Mouse (Mus musculus): ENCODE data around the gene Sgf29.
A peak's percentile ranks its signal among the peaks of the same experiment; 100 is the strongest.

Gene Sgf29

DNA sequence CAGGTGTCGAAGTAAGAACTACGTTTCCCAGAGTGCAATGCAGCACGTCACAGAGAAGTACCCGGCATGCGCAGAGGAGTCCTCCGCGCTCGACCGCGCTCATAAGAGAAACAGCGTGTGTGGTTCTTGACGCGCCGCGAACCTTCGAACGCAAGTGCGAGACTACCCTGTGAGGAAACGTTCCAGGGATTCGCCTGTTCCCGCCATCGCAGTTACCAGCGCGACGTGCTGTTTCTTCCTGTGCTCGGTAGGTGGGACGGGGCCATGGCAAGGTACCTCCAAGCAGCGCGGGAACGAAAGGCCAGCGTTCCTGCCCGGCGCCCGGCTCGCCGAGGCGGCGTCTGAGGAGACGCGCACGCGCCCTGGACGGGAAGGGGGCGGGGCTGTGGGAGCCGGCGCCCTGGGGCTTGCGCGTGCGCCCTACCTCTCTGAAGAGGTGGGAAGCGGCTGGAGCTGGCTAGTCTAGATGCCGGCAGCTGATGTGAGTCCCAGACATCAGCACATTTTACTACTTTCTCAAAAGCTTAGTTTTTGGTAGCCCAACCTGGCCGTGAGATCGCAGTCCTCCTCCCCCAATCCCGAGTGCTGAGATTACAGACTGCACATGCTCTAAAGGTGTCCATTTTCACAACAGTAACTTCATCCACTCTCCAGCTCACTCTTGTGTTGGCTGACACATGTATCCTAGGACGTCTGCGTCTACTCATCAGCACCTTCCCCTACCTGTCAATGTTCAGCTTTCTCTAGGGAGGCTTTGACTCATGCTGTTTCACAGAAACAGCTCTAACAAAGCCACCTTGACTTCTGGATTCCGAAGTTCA is at the start of gene Sgf29:
TSS of gene Sgf29 (plus strand) at position 79 of the 821 bp plus-strand sequence.
- DNase-seq (ENCODE audit: low read depth, low spot score), result peak; percentile 79

GRCm38 (mm10) chr7:126601896-126602295 is 47.2 kb upstream of the Sgf29 start:
- no peak for DNase-seq (ENCODE audit: low read depth, low spot score)

DNA sequence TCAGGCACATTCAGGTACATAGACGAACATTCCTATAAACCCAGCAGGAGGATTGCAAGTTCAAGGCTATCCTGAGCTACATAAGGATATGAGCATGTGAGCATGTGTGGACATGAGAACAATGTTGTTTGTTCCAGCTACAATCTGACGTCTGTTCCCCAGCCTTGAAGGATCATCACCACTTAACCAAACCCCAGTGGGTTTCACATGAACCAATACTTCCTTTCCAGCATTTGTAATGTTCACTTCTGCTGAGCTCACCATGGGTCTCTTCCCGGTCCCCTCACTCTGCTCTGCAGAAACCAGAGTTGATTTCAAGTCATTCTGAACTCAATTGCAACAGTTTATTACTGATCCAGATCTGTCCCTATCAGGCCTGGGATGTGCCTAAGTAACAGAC is 46.5 kb upstream of the Sgf29 start:
- DNase-seq (ENCODE audit: low read depth, low spot score), result no peak

DNA sequence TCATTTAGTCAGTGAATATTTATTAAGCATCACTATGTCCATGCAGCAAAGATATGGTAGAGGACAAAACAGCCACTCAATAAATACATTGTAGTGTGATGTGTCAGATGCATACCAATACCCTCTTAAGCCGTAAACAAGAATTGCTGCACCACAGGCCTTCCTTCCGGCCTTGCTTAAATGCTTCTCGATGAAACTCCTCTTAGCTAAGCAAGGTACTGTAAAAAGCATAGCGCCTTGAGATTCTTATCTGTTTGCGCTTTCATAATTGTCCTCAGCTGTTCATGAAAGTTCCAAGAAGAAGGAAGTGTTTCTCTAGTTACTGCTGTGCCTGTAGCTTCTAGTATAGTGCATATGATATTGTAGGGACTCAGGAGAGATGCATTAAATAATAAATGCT is 42.5 kb upstream of the Sgf29 start:
- DNase-seq (ENCODE audit: low read depth, low spot score), result no peak

- no peak for DNase-seq (ENCODE audit: low read depth, low spot score)
These were observed 42.0 kb upstream of the Sgf29 start for GRCm38 (mm10) chr7:126607064-126607463.

- no peak for DNase-seq (ENCODE audit: low read depth, low spot score)
These were observed 41.3 kb upstream of the Sgf29 start for GRCm38 (mm10) chr7:126607796-126608195.

- DNase-seq (ENCODE audit: low read depth, low spot score), result no peak
These were observed 36.4 kb upstream of the Sgf29 start for GRCm38 (mm10) chr7:126612736-126613135.

- no peak for DNase-seq (ENCODE audit: low read depth, low spot score)
These were observed 32.4 kb upstream of the Sgf29 start for GRCm38 (mm10) chr7:126616707-126617106.

DNA sequence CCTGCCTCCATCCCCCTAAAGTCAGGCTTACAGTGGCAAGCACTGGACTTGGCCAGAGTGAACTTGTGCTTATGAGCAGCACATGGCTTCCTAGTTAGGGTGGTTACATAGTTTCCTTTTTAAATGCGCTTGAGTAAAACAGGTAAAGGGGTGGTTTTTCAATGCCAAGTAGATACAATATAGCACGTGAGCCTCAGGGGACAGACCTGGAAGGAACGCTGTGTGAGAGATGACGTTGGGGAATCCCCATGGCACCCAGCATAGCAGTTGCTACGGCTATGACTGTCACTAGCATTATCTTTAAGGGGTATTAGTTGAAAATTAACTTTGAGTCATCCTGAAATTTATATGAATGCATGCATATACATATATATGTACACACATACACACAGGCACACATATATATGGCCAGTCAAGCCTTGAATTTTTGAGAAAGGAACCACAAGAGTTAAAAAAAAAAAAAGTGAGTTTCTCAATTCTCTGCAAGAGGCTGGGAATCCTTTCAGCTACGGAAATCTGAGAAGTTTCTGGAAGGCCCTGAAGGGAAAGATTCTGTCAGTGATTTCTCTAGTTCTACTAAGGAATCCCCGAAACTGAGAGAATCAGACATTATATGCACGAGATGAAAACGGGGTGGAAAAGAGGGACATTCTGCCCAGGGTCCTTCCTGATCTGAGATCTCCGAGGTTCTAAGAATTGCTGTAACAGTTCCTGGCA is 29.4 kb upstream of the Sgf29 start:
- no peak for DNase-seq (ENCODE audit: low read depth, low spot score)

- DNase-seq (ENCODE audit: low read depth, low spot score), result no peak
These were observed 27.4 kb upstream of the Sgf29 start for GRCm38 (mm10) chr7:126621452-126622359.

- DNase-seq (ENCODE audit: low read depth, low spot score), result no peak
These were observed 25.7 kb upstream of the Sgf29 start for GRCm38 (mm10) chr7:126623381-126623780.

DNA sequence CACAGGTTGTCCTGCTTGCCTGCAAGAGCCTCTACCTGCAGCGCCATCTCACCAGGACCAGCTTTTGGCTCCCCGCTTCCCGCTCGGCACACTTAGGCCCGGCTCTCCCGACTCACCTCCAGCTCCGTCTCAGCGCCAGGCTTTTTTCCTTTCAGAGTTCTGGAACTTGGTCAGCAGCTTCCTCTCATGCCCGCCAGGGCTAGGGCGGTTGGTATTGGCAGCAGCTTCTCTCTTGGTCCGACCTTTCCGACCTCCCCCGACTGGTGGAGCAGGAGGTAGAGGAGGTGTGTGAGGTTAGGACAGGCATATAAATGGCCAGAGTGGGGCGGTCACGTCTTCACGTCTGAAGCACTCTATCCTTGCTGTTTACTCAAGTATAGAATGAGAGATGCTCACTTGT is 24.3 kb upstream of the Sgf29 start:
- no peak for DNase-seq (ENCODE audit: low read depth, low spot score)

DNA sequence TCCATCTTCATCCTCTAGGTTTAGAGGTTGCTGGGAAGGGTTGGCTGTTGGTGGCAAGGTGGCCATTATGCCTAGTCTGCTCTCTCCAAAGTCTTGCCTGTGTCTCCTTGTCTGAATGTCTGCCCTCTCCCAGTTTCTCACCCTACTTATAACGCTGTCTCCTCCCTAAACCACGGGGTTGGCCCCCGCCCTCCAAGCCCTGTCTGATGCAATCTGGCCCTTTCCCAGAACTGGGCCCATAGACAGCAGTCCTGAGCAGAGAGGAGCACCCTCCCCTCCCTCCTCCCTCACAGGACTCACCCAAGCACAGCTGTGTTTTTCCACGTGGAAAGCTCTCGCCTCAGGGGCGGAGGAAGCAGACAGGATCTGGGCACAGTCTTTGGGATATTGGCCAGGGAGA is 23.7 kb upstream of the Sgf29 start:
- DNase-seq (ENCODE audit: low read depth, low spot score), result no peak

GRCm38 (mm10) chr7:126625807-126626600 is 23.1 kb upstream of the Sgf29 start:
- DNase-seq (ENCODE audit: low read depth, low spot score), result no peak

GRCm38 (mm10) chr7:126628111-126628510 is 21.0 kb upstream of the Sgf29 start:
- DNase-seq (ENCODE audit: low read depth, low spot score), result no peak

DNA sequence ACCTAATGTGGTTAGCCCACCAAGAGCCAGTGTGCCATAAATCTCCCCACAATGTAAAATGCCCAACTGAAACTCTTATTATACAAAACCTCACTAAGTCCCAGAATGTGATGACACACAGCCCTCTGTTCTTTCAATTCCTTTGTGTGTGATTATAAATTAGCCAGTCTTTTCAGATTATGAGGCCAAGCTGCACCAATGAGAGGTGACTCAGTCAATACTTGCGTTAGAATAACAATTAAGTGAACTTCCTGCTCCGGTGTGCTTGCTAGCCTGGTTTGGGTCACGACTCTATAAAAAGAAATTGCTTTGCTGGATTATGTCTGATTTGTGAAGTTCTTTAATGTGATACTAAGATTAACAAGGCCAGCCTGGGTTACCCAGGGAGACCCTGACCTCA is 19.2 kb upstream of the Sgf29 start:
- no peak for DNase-seq (ENCODE audit: low read depth, low spot score)

DNA sequence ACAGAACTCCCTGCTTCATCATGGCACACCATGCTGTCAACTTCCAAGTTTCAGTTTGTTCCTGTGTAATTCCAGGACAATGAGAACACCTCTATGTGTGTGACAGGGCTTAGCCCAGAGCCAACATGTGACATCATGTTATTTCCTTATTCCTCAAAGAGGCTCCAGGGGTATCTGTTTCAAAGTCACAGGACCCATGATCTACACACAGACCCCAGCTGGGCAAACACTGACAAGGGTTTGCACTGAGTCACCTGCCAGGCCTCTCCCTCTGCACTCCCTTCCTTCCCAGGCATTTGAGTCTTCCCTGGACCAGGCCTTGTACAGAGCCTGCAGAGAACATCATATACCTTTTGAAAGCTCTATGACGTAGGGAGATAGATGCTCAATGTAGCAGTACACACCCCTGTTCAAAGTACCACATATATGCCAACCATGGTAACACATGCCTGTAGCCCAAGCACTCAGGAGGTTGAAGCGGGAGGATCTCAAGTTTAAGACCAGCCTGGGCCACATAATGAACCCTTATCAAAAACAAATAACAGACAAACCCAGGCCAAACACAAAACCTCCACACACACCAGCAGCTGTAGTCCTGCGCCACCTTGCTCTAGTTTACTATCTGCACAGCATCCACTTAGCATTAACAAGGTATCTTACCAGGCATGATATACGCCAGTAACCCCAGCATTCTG is 18.1 kb upstream of the Sgf29 start, which contains the start of gene Nupr1:
TSS of gene Nupr1 (minus strand) at position 38 of the 695 bp plus-strand sequence.
- no peak for DNase-seq (ENCODE audit: low read depth, low spot score)

DNA sequence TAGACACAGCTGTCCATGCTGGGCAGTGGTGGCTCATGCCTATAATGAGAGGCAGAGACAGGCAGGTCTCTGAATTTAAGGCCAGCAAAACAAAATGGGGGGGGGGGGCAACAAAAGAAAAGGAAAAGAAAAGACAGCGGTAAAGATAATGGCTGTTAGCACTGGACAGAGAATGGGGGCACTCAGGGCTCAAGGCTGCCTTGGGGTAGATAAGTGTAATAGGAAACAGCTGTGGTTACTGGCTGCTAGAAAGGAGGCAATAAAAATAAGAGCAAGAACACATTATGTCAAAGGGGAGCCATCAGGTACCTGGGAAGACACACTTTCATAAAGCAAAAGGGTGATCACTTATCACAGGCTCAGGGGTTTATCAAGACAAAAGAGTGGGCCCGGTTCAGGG is 16.6 kb upstream of the Sgf29 start:
- no peak for DNase-seq (ENCODE audit: low read depth, low spot score)

- no peak for DNase-seq (ENCODE audit: low read depth, low spot score)
These were observed 13.7 kb upstream of the Sgf29 start for GRCm38 (mm10) chr7:126635375-126635774.

DNA sequence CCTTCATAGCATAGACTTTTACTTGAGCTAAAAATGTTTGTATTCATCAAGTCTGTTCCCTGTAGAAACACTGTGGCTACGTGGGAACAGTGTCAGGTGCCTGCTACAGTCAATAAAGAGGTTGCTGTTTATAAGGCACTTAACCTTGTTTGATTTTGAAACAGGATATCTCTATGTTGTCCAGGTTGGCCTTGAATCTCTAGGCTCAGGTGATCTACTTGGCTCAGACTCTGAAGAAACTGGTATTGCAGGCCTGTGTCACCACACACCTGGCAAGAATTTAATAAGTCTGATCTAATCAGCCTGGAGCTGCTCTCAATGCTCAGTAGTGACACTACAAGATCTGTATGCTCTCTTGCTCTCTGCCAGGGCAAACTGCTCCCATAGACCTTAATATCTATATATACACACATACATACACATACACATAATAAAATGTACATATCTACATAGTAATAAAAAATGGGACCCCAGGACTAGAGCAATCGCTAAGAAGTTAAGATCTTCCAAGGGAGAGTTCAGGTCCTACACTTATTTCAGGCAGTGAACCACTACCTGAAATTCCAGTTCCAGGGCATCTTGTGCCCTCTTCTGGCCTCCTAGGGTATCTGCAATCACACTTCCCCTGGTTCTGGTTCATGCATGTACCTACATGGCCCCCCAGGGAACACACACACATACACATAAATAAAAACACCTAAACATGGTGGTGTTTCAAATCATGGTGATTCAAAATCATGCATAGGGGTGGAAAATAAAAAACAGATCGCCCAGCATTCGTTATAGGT is 12.2 kb upstream of the Sgf29 start:
- DNase-seq (ENCODE audit: low read depth, low spot score), result no peak
